Mouse (Mus musculus) embryonic fibroblast, embryonic 13.5 days (primary cell): ENCODE measurements around the gene Pgs1.

Experiments used
- CTCF ChIP-seq: IDR thresholded peaks from 2 replicates; pipeline ENCODE4 v1.5.1; 2011; ENCODE audit warnings: mild to moderate bottlenecking, control low read depth, low read length, moderate library complexity, borderline replicate concordance; ENCODE audit not compliant: insufficient read depth
- POLR2A ChIP-seq: IDR thresholded peaks from 2 replicates; pipeline ENCODE4 v1.6.1; 2011; ENCODE audit warnings: low read depth, mild to moderate bottlenecking, control low read depth, low read length, moderate library complexity

GRCm38 (mm10) chr11:118043293-118043907 is 57.3 kb downstream of the Pgs1 start:
- TF ChIP-seq CTCF (no peak), POLR2A (no peak)
